Mouse (Mus musculus) urinary bladder, postnatal 25 days (tissue): Measurements from ENCODE around the gene Sult6b2.

Experiments
- DNase-seq: peaks from one replicate; pipeline ENCODE4 v3.0.0; 2022; ENCODE audit warnings: low spot score

Gene Sult6b2

GRCm38 (mm10) chr6:142804402-142804801 lies at the start of gene Sult6b2:
Gene Sult6b2, minus strand, starts transcription at chr6:142804502.
- DNase-seq, result no peak

GRCm38 (mm10) chr6:142852419-142853377 lies 48.4 kb upstream of the Sult6b2 start:
- no peak for DNase-seq

- DNase-seq, result no peak
These were observed 46.1 kb upstream of the Sult6b2 start for GRCm38 (mm10) chr6:142850436-142850835.

- no peak for DNase-seq
These were observed 45.0 kb upstream of the Sult6b2 start for GRCm38 (mm10) chr6:142849326-142849725.

- no peak for DNase-seq
These were observed 43.8 kb upstream of the Sult6b2 start for GRCm38 (mm10) chr6:142847914-142848674.

- no peak for DNase-seq
These were observed 42.6 kb upstream of the Sult6b2 start for GRCm38 (mm10) chr6:142846855-142847254.

GRCm38 (mm10) chr6:142845066-142845465 lies 40.8 kb upstream of the Sult6b2 start:
- DNase-seq, result no peak

GRCm38 (mm10) chr6:142844061-142844460 lies 39.8 kb upstream of the Sult6b2 start:
- no peak for DNase-seq

- DNase-seq, result no peak
These were observed 34.2 kb upstream of the Sult6b2 start for GRCm38 (mm10) chr6:142838501-142838900.

GRCm38 (mm10) chr6:142837326-142837725 lies 33.0 kb upstream of the Sult6b2 start:
- DNase-seq, result no peak

- no peak for DNase-seq
These were observed 31.4 kb upstream of the Sult6b2 start for GRCm38 (mm10) chr6:142835726-142836125.

GRCm38 (mm10) chr6:142834911-142835310 lies 30.6 kb upstream of the Sult6b2 start:
- DNase-seq, result no peak

- no peak for DNase-seq
These were observed 27.4 kb upstream of the Sult6b2 start for GRCm38 (mm10) chr6:142831706-142832105.

- no peak for DNase-seq
These were observed 26.9 kb upstream of the Sult6b2 start for GRCm38 (mm10) chr6:142831243-142831642.

GRCm38 (mm10) chr6:142830221-142830620 lies 25.9 kb upstream of the Sult6b2 start:
- no peak for DNase-seq

- DNase-seq, result no peak
These were observed 21.1 kb upstream of the Sult6b2 start for GRCm38 (mm10) chr6:142825449-142825848.

- DNase-seq, result no peak
These were observed 18.9 kb upstream of the Sult6b2 start for GRCm38 (mm10) chr6:142823008-142823787.

- no peak for DNase-seq
These were observed 14.0 kb upstream of the Sult6b2 start for GRCm38 (mm10) chr6:142818306-142818705.

GRCm38 (mm10) chr6:142815513-142815912 lies 11.2 kb upstream of the Sult6b2 start:
- no peak for DNase-seq

GRCm38 (mm10) chr6:142814495-142814921 lies 10.2 kb upstream of the Sult6b2 start:
- DNase-seq, result peak; percentile 78

GRCm38 (mm10) chr6:142814011-142814410 lies 9.7 kb upstream of the Sult6b2 start:
- no peak for DNase-seq

- DNase-seq, result no peak
These were observed 8.7 kb upstream of the Sult6b2 start for GRCm38 (mm10) chr6:142812969-142813368.
